Mouse (Mus musculus): Measurements from ENCODE around the gene Sap18b. TPM values are rescaled to one million over a fixed set of nuclear protein-coding genes. Genes with fewer than 3 reads are reported as not detected.
"Not testable (repeated sequence)": the region's sequence is repeated elsewhere in the genome, so short reads cannot be mapped to it uniquely, and the experiment has no call there.

Sap18b gene
- 104 and 109 TPM in 2 replicates for total RNA-seq (2012; rRNA removed)

GRCm38 (mm10) chr8:95825162-95825561, at the start of gene Sap18b:
TSS of gene Sap18b (plus strand) at chr8:95825346.
- H3K9ac ChIP-seq (ENCODE audit: insufficient read depth, low read depth, low read length, poor library complexity, severe bottlenecking); DNase-seq (ENCODE audit: low read depth, low spot score); H3K36me3 ChIP-seq (ENCODE audit: control insufficient read depth, insufficient read depth, low read length, poor library complexity, severe bottlenecking); H3K9me3 ChIP-seq (ENCODE audit: control insufficient read depth, insufficient read depth, low read depth, low read length); H3K27ac ChIP-seq (ENCODE audit: insufficient read depth, low read depth, low read length, poor library complexity, severe bottlenecking); in situ Hi-C loops (cut with MboI; ENCODE audit: low sequenced_read_pairs in 2 of 2, unreplicated experiment in 2 of 2): not testable (repeated sequence)
- Histone ChIP-seq H3K4me3 (ENCODE audit: insufficient read depth in 1 of 2, low read depth in 1 of 2, low read length in 2 of 2, poor library complexity in 1 of 2, severe bottlenecking in 1 of 2) (peak within 1 kb of the TSS; percentile 32 to 50; a peak in 3 of 4 replicates), H3K4me1 (ENCODE audit: control insufficient read depth in 2 of 2, insufficient read depth in 2 of 2, low read length in 2 of 2, poor library complexity in 1 of 2) (peaks cover 0 to 15% of the 10 kb centered on the region in 2 experiments; a peak in 3 of 4 replicates)

GRCm38 (mm10) chr8:95781085-95781484, 44.1 kb upstream of the Sap18b start:
- H3K4me3 ChIP-seq (ENCODE audit: insufficient read depth in 1 of 2, low read depth in 1 of 2, low read length in 2 of 2, poor library complexity in 1 of 2, severe bottlenecking in 1 of 2): no peak overlapping the region
- no peaks in the 10 kb centered on the region for H3K9me3 ChIP-seq (ENCODE audit: control insufficient read depth, insufficient read depth, low read depth, low read length)
- peaks cover 30% of the 10 kb centered on the region for H3K36me3 ChIP-seq (ENCODE audit: control insufficient read depth, insufficient read depth, low read length, poor library complexity, severe bottlenecking)
- no peak overlapping the region for H3K27ac ChIP-seq (ENCODE audit: insufficient read depth, low read depth, low read length, poor library complexity, severe bottlenecking)
- 0 out of 4 replicates have a peak, but pooled peaks cover 0 to 2% of the 10 kb centered on the region in 2 experiments for H3K4me1 ChIP-seq (ENCODE audit: control insufficient read depth in 2 of 2, insufficient read depth in 2 of 2, low read length in 2 of 2, poor library complexity in 1 of 2)
- in situ Hi-C loops (cut with MboI; ENCODE audit: low sequenced_read_pairs in 2 of 2, unreplicated experiment in 2 of 2): no loop called here
- no peak overlapping the region for H3K9ac ChIP-seq (ENCODE audit: insufficient read depth, low read depth, low read length, poor library complexity, severe bottlenecking)
- DNase-seq (ENCODE audit: low read depth, low spot score): no peak
- no peak for TF ChIP-seq ZC3H11A (IDR thresholded peaks at IDR 0.05; ENCODE audit: borderline replicate concordance, low read depth, low read length)
- no peak for TF ChIP-seq HCFC1 (IDR thresholded peaks at IDR 0.05; ENCODE audit: borderline replicate concordance, insufficient read depth, low read length)
- TF ChIP-seq CHD2 (IDR thresholded peaks at IDR 0.05; ENCODE audit: low read depth, low read length): no peak
- TF ChIP-seq ZNF384 (IDR thresholded peaks at IDR 0.05; ENCODE audit: low read depth, low read length): no peak
- no peak for TF ChIP-seq MAFK (IDR thresholded peaks at IDR 0.05; ENCODE audit: insufficient read depth, low read depth, low read length)

- peaks cover 30% of the 10 kb centered on the region for H3K36me3 ChIP-seq (ENCODE audit: control insufficient read depth, insufficient read depth, low read length, poor library complexity, severe bottlenecking)
- no peak overlapping the region for H3K4me3 ChIP-seq (ENCODE audit: insufficient read depth in 1 of 2, low read depth in 1 of 2, low read length in 2 of 2, poor library complexity in 1 of 2, severe bottlenecking in 1 of 2)
- H3K27ac ChIP-seq (ENCODE audit: insufficient read depth, low read depth, low read length, poor library complexity, severe bottlenecking): no peak overlapping the region
- H3K9me3 ChIP-seq (ENCODE audit: control insufficient read depth, insufficient read depth, low read depth, low read length): no peaks in the 10 kb centered on the region
- in situ Hi-C loops (cut with MboI; ENCODE audit: low sequenced_read_pairs in 2 of 2, unreplicated experiment in 2 of 2): no loop called here
- no peak overlapping the region for H3K9ac ChIP-seq (ENCODE audit: insufficient read depth, low read depth, low read length, poor library complexity, severe bottlenecking)
- 0 out of 4 replicates have a peak, but pooled peaks cover 0 to 2% of the 10 kb centered on the region in 2 experiments for H3K4me1 ChIP-seq (ENCODE audit: control insufficient read depth in 2 of 2, insufficient read depth in 2 of 2, low read length in 2 of 2, poor library complexity in 1 of 2)
- TF ChIP-seq HCFC1 (IDR thresholded peaks at IDR 0.05; ENCODE audit: borderline replicate concordance, insufficient read depth, low read length) (peak; percentile 67; the same call in 1 of the 2 replicates), MAFK (IDR thresholded peaks at IDR 0.05; ENCODE audit: insufficient read depth, low read depth, low read length) (no peak)
- DNase-seq (ENCODE audit: low read depth, low spot score): no peak
Observed at GRCm38 (mm10) chr8:95781775-95782174, 43.4 kb upstream of the Sap18b start.

- peaks cover 33% of the 10 kb centered on the region for H3K36me3 ChIP-seq (ENCODE audit: control insufficient read depth, insufficient read depth, low read length, poor library complexity, severe bottlenecking)
- no peak for DNase-seq (ENCODE audit: low read depth, low spot score)
- 0 out of 4 replicates have a peak, but pooled peaks cover 0 to 2% of the 10 kb centered on the region in 2 experiments for H3K4me1 ChIP-seq (ENCODE audit: control insufficient read depth in 2 of 2, insufficient read depth in 2 of 2, low read length in 2 of 2, poor library complexity in 1 of 2)
- TF ChIP-seq MAFK (IDR thresholded peaks at IDR 0.05; ENCODE audit: insufficient read depth, low read depth, low read length) (no peak), CHD2 (IDR thresholded peaks at IDR 0.05; ENCODE audit: low read depth, low read length) (no peak), ZNF384 (IDR thresholded peaks at IDR 0.05; ENCODE audit: low read depth, low read length) (no peak), ZC3H11A (IDR thresholded peaks at IDR 0.05; ENCODE audit: borderline replicate concordance, low read depth, low read length) (no peak), HCFC1 (IDR thresholded peaks at IDR 0.05; ENCODE audit: borderline replicate concordance, insufficient read depth, low read length) (no peak)
- no peak overlapping the region for H3K27ac ChIP-seq (ENCODE audit: insufficient read depth, low read depth, low read length, poor library complexity, severe bottlenecking)
- H3K4me3 ChIP-seq (ENCODE audit: insufficient read depth in 1 of 2, low read depth in 1 of 2, low read length in 2 of 2, poor library complexity in 1 of 2, severe bottlenecking in 1 of 2): no peak overlapping the region
- in situ Hi-C loops (cut with MboI; ENCODE audit: low sequenced_read_pairs in 2 of 2, unreplicated experiment in 2 of 2): no loop called here
- H3K9ac ChIP-seq (ENCODE audit: insufficient read depth, low read depth, low read length, poor library complexity, severe bottlenecking): no peak overlapping the region
- no peaks in the 10 kb centered on the region for H3K9me3 ChIP-seq (ENCODE audit: control insufficient read depth, insufficient read depth, low read depth, low read length)
Observed at GRCm38 (mm10) chr8:95782628-95783027, 42.5 kb upstream of the Sap18b start.

- in situ Hi-C loops (cut with MboI; ENCODE audit: low sequenced_read_pairs in 2 of 2, unreplicated experiment in 2 of 2): no loop called here
- no peak for DNase-seq (ENCODE audit: low read depth, low spot score)
- peaks cover 35% of the 10 kb centered on the region for H3K36me3 ChIP-seq (ENCODE audit: control insufficient read depth, insufficient read depth, low read length, poor library complexity, severe bottlenecking)
Observed at GRCm38 (mm10) chr8:95785591-95785990, 39.6 kb upstream of the Sap18b start.

More at GRCm38 (mm10) chr8:95785591-95785990, 39.6 kb upstream of the Sap18b start:
- Histone ChIP-seq H3K4me1 (ENCODE audit: control insufficient read depth in 2 of 2, insufficient read depth in 2 of 2, low read length in 2 of 2, poor library complexity in 1 of 2) (0 out of 4 replicates have a peak, but pooled peaks cover 0 to 2% of the 10 kb centered on the region in 2 experiments), H3K9ac (ENCODE audit: insufficient read depth, low read depth, low read length, poor library complexity, severe bottlenecking) (no peak overlapping the region), H3K27ac (ENCODE audit: insufficient read depth, low read depth, low read length, poor library complexity, severe bottlenecking) (no peak overlapping the region), H3K9me3 (ENCODE audit: control insufficient read depth, insufficient read depth, low read depth, low read length) (no peaks in the 10 kb centered on the region), H3K4me3 (ENCODE audit: insufficient read depth in 1 of 2, low read depth in 1 of 2, low read length in 2 of 2, poor library complexity in 1 of 2, severe bottlenecking in 1 of 2) (no peak overlapping the region)
- no peak for TF ChIP-seq HCFC1 (IDR thresholded peaks at IDR 0.05; ENCODE audit: borderline replicate concordance, insufficient read depth, low read length)
- no peak for TF ChIP-seq ZNF384 (IDR thresholded peaks at IDR 0.05; ENCODE audit: low read depth, low read length)
- no peak for TF ChIP-seq ZC3H11A (IDR thresholded peaks at IDR 0.05; ENCODE audit: borderline replicate concordance, low read depth, low read length)
- TF ChIP-seq MAFK (IDR thresholded peaks at IDR 0.05; ENCODE audit: insufficient read depth, low read depth, low read length): no peak
- TF ChIP-seq CHD2 (IDR thresholded peaks at IDR 0.05; ENCODE audit: low read depth, low read length): no peak

All from ES-E14 (cell line).